Mouse (Mus musculus): ENCODE measurements around the gene Clip4. TPM values are rescaled to one million over a fixed set of nuclear protein-coding genes. Genes with fewer than 3 reads are reported as not detected.

Gene Clip4
- total RNA-seq, 2 experiments from 2014 or later: 154 to 172 TPM

DNA sequence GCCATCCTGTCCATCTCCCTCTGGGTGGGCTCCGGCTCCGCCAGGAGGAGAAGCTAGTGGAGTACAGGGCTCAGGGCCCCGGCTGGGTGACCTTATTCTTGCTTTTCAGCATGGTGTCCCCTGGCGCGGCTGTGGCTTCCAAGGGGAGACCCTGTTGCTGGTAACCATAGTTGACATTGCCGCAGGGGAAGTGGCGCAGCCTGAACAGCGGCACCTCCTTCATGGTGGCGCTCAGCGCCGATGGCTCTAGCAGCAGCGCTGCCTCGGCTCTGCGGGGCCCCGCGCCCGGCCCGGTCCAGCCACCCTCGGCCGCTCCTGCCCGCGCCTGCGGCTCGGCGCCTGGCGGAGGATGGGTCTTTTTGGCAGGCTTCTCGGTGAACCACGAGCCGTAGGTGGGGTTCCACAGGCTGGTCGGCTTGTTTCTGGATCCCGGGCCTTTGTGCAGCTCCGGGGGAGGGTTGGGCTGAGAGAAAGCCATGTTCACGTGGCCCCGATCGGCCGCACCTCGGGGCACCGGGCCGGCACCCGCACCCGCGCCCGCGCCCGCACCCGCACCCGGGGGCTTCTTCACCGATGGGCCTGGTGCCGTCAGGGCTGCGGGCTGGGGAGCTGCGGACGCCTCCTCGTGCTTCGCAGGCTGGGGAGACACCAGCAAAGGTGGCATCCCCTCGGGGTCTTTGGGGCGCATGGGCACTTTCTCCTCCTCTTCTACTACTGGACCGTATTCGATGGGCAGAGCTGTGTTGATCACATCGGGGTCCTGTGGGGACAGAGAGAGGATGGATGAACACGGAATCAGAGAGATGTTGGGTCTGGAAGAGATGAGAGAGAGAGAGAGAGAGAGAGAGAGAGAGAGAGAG, 101.3 kb downstream of the Clip4 start:
- DNase-seq: peak; percentile 21 to 34
- intact Hi-C loops (cut with DNase I): loop anchor here (10.0 kb wide), 2 partner anchors 315 to 915 kb away; partner anchors contain the start of gene Spdya

GRCm38 (mm10) chr17:71870232-71870621, 102.0 kb downstream of the Clip4 start:
- intact Hi-C loops (cut with DNase I): loop anchor here (10.0 kb wide), 2 partner anchors 315 to 915 kb away; partner anchors contain the start of gene Spdya
- DNase-seq: no peak

- DNase-seq: no peak
- intact Hi-C loops (cut with DNase I): loop anchor here (10.0 kb wide), 2 partner anchors 316 to 914 kb away; partner anchors contain the start of gene Spdya
These were observed 102.4 kb downstream of the Clip4 start for GRCm38 (mm10) chr17:71870641-71871040.

DNA sequence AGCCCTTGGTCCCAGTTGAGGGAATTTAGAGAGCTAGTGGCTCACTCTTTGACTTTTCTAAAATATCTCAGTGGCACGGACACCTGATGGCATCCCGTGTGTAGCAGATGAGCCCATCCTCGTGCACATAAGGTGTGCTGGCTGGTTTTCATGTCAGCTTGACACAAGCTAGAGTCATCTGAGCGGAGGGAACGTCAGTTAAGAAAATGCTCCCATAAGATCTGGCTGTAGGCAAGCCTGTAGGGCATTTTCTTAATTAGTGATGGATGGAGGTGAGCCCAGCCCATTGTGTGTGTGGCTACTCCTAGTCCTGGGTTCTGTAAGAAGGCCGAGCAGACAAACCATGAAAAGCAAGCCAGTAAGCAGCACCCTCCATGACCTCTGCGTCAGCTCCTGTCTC, 103.7 kb downstream of the Clip4 start:
- intact Hi-C loops (cut with DNase I): loop anchor here (10.0 kb wide), 2 partner anchors 317 to 913 kb away; partner anchors contain the start of gene Spdya

DNA sequence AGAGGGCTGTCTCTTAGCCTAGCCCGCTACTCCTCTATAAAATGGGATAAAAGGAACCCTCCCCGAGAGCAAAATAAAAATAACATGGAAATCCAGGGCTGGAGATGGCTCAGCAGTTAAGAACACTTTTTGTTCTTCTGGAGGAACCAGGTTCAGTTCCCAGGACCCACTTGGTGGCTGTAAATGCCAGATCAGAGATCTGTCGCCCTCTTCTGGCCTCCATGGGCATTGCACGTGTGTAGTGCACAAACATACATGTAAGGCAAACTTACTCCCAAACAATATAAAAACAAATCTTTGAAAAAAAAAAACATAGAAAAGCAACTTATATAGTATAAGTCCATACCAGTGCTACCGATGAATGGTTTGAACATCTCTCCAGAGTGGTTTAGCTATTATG, 104.7 kb downstream of the Clip4 start:
- peak in 1 of 2 experiments; percentile 40 for DNase-seq
- intact Hi-C loops (cut with DNase I): loop anchor here (10.0 kb wide), 2 partner anchors 318 to 912 kb away; partner anchors contain the start of gene Spdya

More for the DNA sequence above, 103.7 kb downstream of the Clip4 start:
- DNase-seq: no peak

GRCm38 (mm10) chr17:71874077-71874476, 105.8 kb downstream of the Clip4 start:
- peak; percentile 66 for DNase-seq
- intact Hi-C loops (cut with DNase I): loop anchor here (1.0 to 10.0 kb wide), 3 partner anchors 212 to 911 kb away; partner anchors contain the start of gene Spdya

- no peak for DNase-seq
- intact Hi-C loops (cut with DNase I): loop anchor here (1.0 to 10.0 kb wide), 3 partner anchors 212 to 910 kb away; partner anchors contain the start of gene Spdya
These were observed 106.5 kb downstream of the Clip4 start for GRCm38 (mm10) chr17:71874795-71875194.

- intact Hi-C loops (cut with DNase I): loop anchor here (10.0 kb wide), 2 partner anchors 321 to 909 kb away; partner anchors contain the start of gene Spdya
These were observed 107.2 kb downstream of the Clip4 start for GRCm38 (mm10) chr17:71875492-71875891.

GRCm38 (mm10) chr17:71881369-71881768, 113.1 kb downstream of the Clip4 start:
- DNase-seq: no peak
- intact Hi-C loops (cut with DNase I): no loop called here

More at GRCm38 (mm10) chr17:71875492-71875891, 107.2 kb downstream of the Clip4 start:
- DNase-seq: no peak

DNA sequence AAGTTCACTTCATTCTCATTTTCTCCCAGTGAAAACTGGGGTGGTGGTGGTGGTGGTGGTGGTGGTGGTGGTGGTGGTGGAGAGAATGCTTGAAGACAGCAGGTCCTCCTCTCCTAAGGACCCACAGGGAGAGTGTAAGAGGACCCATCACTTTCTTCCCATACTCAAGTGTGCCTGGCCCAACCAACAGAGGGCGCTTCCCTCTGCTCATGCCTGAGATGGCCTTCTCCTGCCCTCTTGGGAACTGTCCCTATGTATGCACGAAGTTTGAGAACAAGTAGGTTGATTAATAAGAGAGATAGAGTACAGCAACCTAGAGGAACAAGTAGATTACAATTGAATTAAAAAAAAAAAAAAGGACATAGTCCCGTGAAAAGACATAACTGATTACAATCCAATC, 140.8 kb downstream of the Clip4 start:
- intact Hi-C loops (cut with DNase I): no loop called here

GRCm38 (mm10) chr17:71913188-71913587, 144.9 kb downstream of the Clip4 start:
- DNase-seq: no peak
- intact Hi-C loops (cut with DNase I): no loop called here

More for the DNA sequence above, 140.8 kb downstream of the Clip4 start:
- DNase-seq: peak; percentile 32 to 42

Other genes starting within 250 kb of the Clip4 start
- gene Ndc80, start 241.6 kb upstream of the Clip4 start, total RNA-seq (2021): 1 to 10 TPM; 2.4 to 4.1 TPM
- not detected for gene Spdya, start 216.4 kb upstream of the Clip4 start, total RNA-seq (2021)
- 10 to 100 TPM; 20.5 to 20.8 TPM for gene Wdr43, start 152.6 kb upstream of the Clip4 start, total RNA-seq (2021)
- gene Togaram2, start 95.2 kb upstream of the Clip4 start, total RNA-seq (2021): 1 to 10 TPM; 2.0 to 2.3 TPM
- gene Pcare, start 15.6 kb upstream of the Clip4 start, total RNA-seq (2021): under 1 TPM; 0.26 to 0.41 TPM

Measured in heart, postnatal 14 days (tissue).